Mouse (Mus musculus) common myeloid progenitor, adult 5-6 weeks (primary cell): ENCODE results near the gene Cd69. TPM values are rescaled to one million over a fixed set of nuclear protein-coding genes. Genes with fewer than 3 reads are reported as not detected.

Source experiments
- ATAC-seq: replicated peaks from 2 replicates; pipeline ENCODE4 v1.8.0; 2016; ENCODE audit warnings: low read depth, mild to moderate bottlenecking, moderate TSS enrichment, inconsistent platforms; ENCODE audit not compliant: poor library complexity, severe bottlenecking
- total RNA-seq: library from RNA; stranded (forward); fragments of 200-1000, 187-1606 nt; gene quantifications from 2 replicates; pipeline ENCODE4 v1.2.3, GENCODE M21; 2017

The Cd69 gene
- 245 and 273 TPM in 2 replicates for total RNA-seq

GRCm38 (mm10) chr6:129275220-129275619 lies at the start of gene Cd69:
Gene Cd69 (minus strand): TSS chr6:129275436.
- ATAC-seq = peak; percentile 79

GRCm38 (mm10) chr6:129319331-129319730 lies 44.1 kb upstream of the Cd69 start:
- no peak for ATAC-seq

GRCm38 (mm10) chr6:129318395-129318794 lies 43.2 kb upstream of the Cd69 start:
- no peak for ATAC-seq

- 0 out of 2 replicates have a peak, but pooled peaks have one; percentile 4 for ATAC-seq
Measured at GRCm38 (mm10) chr6:129316463-129316862, 41.2 kb upstream of the Cd69 start.

GRCm38 (mm10) chr6:129315698-129316097 lies 40.5 kb upstream of the Cd69 start:
- peak; percentile 83 for ATAC-seq

GRCm38 (mm10) chr6:129314655-129315168 lies 39.5 kb upstream of the Cd69 start:
- no peak for ATAC-seq

- ATAC-seq = no peak
Measured at GRCm38 (mm10) chr6:129312499-129312898, 37.3 kb upstream of the Cd69 start.

- ATAC-seq = no peak
Measured at GRCm38 (mm10) chr6:129304180-129304579, 28.9 kb upstream of the Cd69 start.

GRCm38 (mm10) chr6:129288708-129289107 lies 13.5 kb upstream of the Cd69 start:
- ATAC-seq = no peak

GRCm38 (mm10) chr6:129284384-129285104 lies 9.3 kb upstream of the Cd69 start:
- ATAC-seq = peak; percentile 99

GRCm38 (mm10) chr6:129283271-129283670 lies 8.0 kb upstream of the Cd69 start:
- ATAC-seq = no peak

GRCm38 (mm10) chr6:129276483-129276882 lies 1.2 kb upstream of the Cd69 start:
- peak; percentile 33 for ATAC-seq

GRCm38 (mm10) chr6:129275624-129276203 lies 478 bp upstream of the Cd69 start:
- ATAC-seq = 0 out of 2 replicates have a peak, but pooled peaks have one; percentile 21

GRCm38 (mm10) chr6:129274476-129274875 lies 760 bp downstream of the Cd69 start:
- no peak for ATAC-seq

GRCm38 (mm10) chr6:129273662-129274061 lies 1.6 kb downstream of the Cd69 start:
- peak; percentile 62 for ATAC-seq

GRCm38 (mm10) chr6:129266438-129267022 lies 8.7 kb downstream of the Cd69 start:
- ATAC-seq = no peak

- no peak for ATAC-seq
Measured at GRCm38 (mm10) chr6:129265821-129266220, 9.4 kb downstream of the Cd69 start.

GRCm38 (mm10) chr6:129260940-129261339 lies 14.3 kb downstream of the Cd69 start:
- peak; percentile 33 for ATAC-seq

GRCm38 (mm10) chr6:129260034-129260433 lies 15.2 kb downstream of the Cd69 start:
- peak; percentile 68 for ATAC-seq

- peak; percentile 71 for ATAC-seq
Measured at GRCm38 (mm10) chr6:129256018-129256417, 19.2 kb downstream of the Cd69 start.
